Mouse (Mus musculus): ENCODE data around the gene Slc45a3.

The Slc45a3 gene

GRCm38 (mm10) chr1:131965818-131966217 is 3.1 kb downstream of the Slc45a3 start:
- no peak for DNase-seq

GRCm38 (mm10) chr1:131967336-131967735 is 4.6 kb downstream of the Slc45a3 start:
- DNase-seq, result no peak

- no peak for DNase-seq
Observed at GRCm38 (mm10) chr1:131968556-131968955, 5.8 kb downstream of the Slc45a3 start.

GRCm38 (mm10) chr1:131968983-131969382 is 6.2 kb downstream of the Slc45a3 start:
- DNase-seq, result no peak

- no peak for DNase-seq
Observed at GRCm38 (mm10) chr1:131969825-131970224, 7.1 kb downstream of the Slc45a3 start.

- DNase-seq, result no peak
Observed at GRCm38 (mm10) chr1:131970322-131970660, 7.5 kb downstream of the Slc45a3 start.

GRCm38 (mm10) chr1:131970661-131971520 is 8.1 kb downstream of the Slc45a3 start:
- no peak for DNase-seq

- no peak for DNase-seq
Observed at GRCm38 (mm10) chr1:131971771-131972497, 9.2 kb downstream of the Slc45a3 start.

GRCm38 (mm10) chr1:131972498-131973334 is 9.9 kb downstream of the Slc45a3 start:
- DNase-seq, result no peak

- DNase-seq, result no peak
Observed at GRCm38 (mm10) chr1:131973991-131974390, 11.2 kb downstream of the Slc45a3 start.

- DNase-seq, result no peak
Observed at GRCm38 (mm10) chr1:131976886-131977285, 14.1 kb downstream of the Slc45a3 start.

GRCm38 (mm10) chr1:131980471-131980870 is 17.7 kb downstream of the Slc45a3 start:
- DNase-seq, result no peak

GRCm38 (mm10) chr1:131981378-131982013 is 18.7 kb downstream of the Slc45a3 start:
- DNase-seq, result peak; percentile 62

GRCm38 (mm10) chr1:131982907-131983306 is 20.1 kb downstream of the Slc45a3 start:
- peak; percentile 74 for DNase-seq

- no peak for DNase-seq
Observed at GRCm38 (mm10) chr1:131983806-131984205, 21.0 kb downstream of the Slc45a3 start.

GRCm38 (mm10) chr1:131987432-131987831 is 24.7 kb downstream of the Slc45a3 start:
- no peak for DNase-seq

- no peak for DNase-seq
Observed at GRCm38 (mm10) chr1:131989476-131989875, 26.7 kb downstream of the Slc45a3 start.

GRCm38 (mm10) chr1:131990083-131990760 is 27.5 kb downstream of the Slc45a3 start:
- no peak for DNase-seq

GRCm38 (mm10) chr1:131992561-131993001 is 29.8 kb downstream of the Slc45a3 start:
- DNase-seq, result peak; percentile 39

GRCm38 (mm10) chr1:131993169-131994040 is 30.6 kb downstream of the Slc45a3 start:
- no peak for DNase-seq

- DNase-seq, result peak; percentile 39
Observed at GRCm38 (mm10) chr1:131995062-131995461, 32.3 kb downstream of the Slc45a3 start.

Data from cerebellum, adult 11 months (tissue).